In the genomic region with DNA sequence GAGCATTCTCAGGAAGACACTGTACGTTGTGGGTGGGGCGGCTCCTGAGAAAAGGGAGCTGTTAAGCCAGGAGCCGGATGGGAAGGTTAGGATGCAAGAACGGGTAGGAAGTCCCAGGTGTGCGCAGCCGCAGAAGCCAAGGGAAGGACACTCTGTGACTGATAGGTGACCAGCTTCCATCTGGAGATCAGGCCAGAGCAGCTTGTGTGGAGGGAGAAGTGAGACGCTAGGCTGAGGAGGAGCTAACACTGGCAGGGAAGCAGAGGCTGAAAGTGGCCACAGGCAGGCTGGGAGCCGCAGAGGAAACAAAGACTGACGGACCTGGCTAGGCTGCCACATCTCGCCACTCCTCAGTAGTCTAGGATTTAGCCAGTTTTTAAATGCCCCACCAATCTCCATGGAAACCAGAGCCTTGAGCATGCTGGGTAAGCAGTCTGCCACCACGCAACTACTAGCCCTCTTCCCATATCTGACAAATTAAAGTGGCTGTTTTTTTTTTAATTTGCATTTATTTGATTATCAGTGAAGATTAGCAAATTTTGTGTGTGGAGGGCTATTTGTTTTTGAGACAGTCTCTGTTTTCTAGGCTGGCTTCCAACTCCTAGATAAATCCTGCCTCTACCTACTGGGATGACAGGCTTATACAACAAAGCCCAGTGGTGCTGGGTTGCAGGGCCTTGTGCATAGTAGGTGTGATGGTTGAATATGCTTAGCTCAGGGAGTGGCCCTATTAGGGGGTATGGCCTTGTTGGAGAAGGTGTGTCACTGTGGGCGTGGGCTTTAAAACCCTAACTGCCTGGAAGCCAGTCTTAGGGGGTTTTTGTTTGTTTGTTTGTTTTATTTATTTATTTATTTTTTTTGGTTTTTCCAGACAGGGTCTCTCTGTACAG, we compare ENCODE assay signal across 8 mouse cellular contexts. TPM values are rescaled to one million over a fixed set of nuclear protein-coding genes. Genes with fewer than 3 reads are reported as not detected.
DNase-seq lines count a peak whose midpoint lies in the region; ATAC-seq and TF ChIP-seq lines count a peak whose summit lies in the region.

No protein-coding gene starts in this region.

- no peaks in the 10 kb centered on the region for H3K27me3 ChIP-seq in neural tube, embryonic 12.5 days (replicated peaks)
- H3K27me3 ChIP-seq in midbrain, embryonic 14.5 days (ENCODE audit: control insufficient read depth, insufficient read depth, low read length), result no peaks in the 10 kb centered on the region

- no peaks in the 10 kb centered on the region for H3K4me1 ChIP-seq in neural tube, embryonic 12.5 days
- H3K4me1 ChIP-seq in cortical plate, adult 2 months (ENCODE audit: control insufficient read depth, insufficient read depth, low read length), result 0 out of 2 replicates have a peak, but pooled peaks cover 1% of the 10 kb centered on the region
- H3K4me1 ChIP-seq in midbrain, embryonic 14.5 days (ENCODE audit: control insufficient read depth, insufficient read depth, low read length), result peaks cover 3% of the 10 kb centered on the region; the same call in 1 of the 2 replicates

- WGBS in neural tube, embryonic 12.5 days, result 64% methylated on average over 12 of the region's 12 CpGs
- 42% methylated on average over 12 of the region's 12 CpGs for WGBS in midbrain, embryonic 14.5 days

- no peak for ATAC-seq in neural tube, embryonic 12.5 days (ENCODE audit: low FRiP score, low read depth)
- no peak; the same call in 1 of the 2 replicates for ATAC-seq in midbrain, embryonic 14.5 days (ENCODE audit: low FRiP score, low TSS enrichment)

- no peak overlapping the region for H3K27ac ChIP-seq in neural tube, embryonic 12.5 days
- H3K27ac ChIP-seq in cortical plate, adult 2 months (ENCODE audit: insufficient read depth, low read length), result no peak overlapping the region
- H3K27ac ChIP-seq in midbrain, embryonic 14.5 days (replicated peaks; ENCODE audit: low read depth, low read length), result peak overlapping the region; percentile 52

- H3K4me2 ChIP-seq in neural tube, embryonic 12.5 days (replicated peaks), result 0 out of 2 replicates have a peak overlapping the region, but pooled peaks have one; percentile 12
- peak overlapping the region; percentile 23 for H3K4me2 ChIP-seq in midbrain, embryonic 14.5 days (ENCODE audit: low read length)

- no peak overlapping the region for H3K4me3 ChIP-seq in neural tube, embryonic 12.5 days
- H3K4me3 ChIP-seq in cortical plate, adult 2 months (ENCODE audit: insufficient read depth, low read length), result no peak overlapping the region
- H3K4me3 ChIP-seq in midbrain, embryonic 14.5 days (replicated peaks; ENCODE audit: low read depth, low read length), result no peak overlapping the region

- TF ChIP-seq POLR2A in cortical plate, adult 2 months (IDR thresholded peaks at IDR 0.05; ENCODE audit: extremely low read depth, insufficient read depth, low read length), result 0 out of 2 replicates have a peak, but pooled peaks have one; percentile 35

- no peak for DNase-seq in neural tube, embryonic 10.5 days (ENCODE audit: extremely low spot score, low spot score)
- peak; percentile 64 for DNase-seq in layer of hippocampus, adult 9-11 months
- peak; percentile 79 for DNase-seq in midbrain, embryonic 14.5 days
- no peak for DNase-seq in embryo, embryonic 10 days (ENCODE audit: low spot score)
- no peak for DNase-seq in adrenal gland, postnatal 10 days
- DNase-seq in thymus, adult 18-20 months, result no peak

- no peaks in the 10 kb centered on the region for H3K9me3 ChIP-seq in neural tube, embryonic 12.5 days
- H3K9me3 ChIP-seq in midbrain, embryonic 14.5 days (ENCODE audit: control insufficient read depth, low read length), result no peaks in the 10 kb centered on the region

- TF ChIP-seq CTCF in cortical plate, adult 2 months (IDR thresholded peaks at IDR 0.05; ENCODE audit: extremely low read depth, insufficient read depth, low read length), result no peak

- H3K9ac ChIP-seq in neural tube, embryonic 12.5 days, result no peak overlapping the region
- H3K9ac ChIP-seq in midbrain, embryonic 14.5 days (replicated peaks; ENCODE audit: low read length), result peak overlapping the region; percentile 24

- H3K36me3 ChIP-seq in neural tube, embryonic 12.5 days, result no peaks in the 10 kb centered on the region
- H3K36me3 ChIP-seq in midbrain, embryonic 14.5 days (ENCODE audit: control insufficient read depth, insufficient read depth, low read length), result no peaks in the 10 kb centered on the region

RNA-seq across cellular contexts. Expression of a gene that starts 44.8 kb away (rescaled TPM):
- not detected in 2 replicates for polyA plus RNA-seq in neural tube, embryonic 12.5 days (2016; fragmentation: Nextera tagmentation; extraction: Ambion mirVana)
- 0.13 and 0.28 TPM in 2 replicates for polyA plus RNA-seq in cortical plate, adult 2 months (2012; rRNA removed)
- polyA plus RNA-seq in midbrain, embryonic 14.5 days (2014; fragmentation: Nextera tagmentation; extraction: Ambion mirVana), result 0.16 TPM in 1 of 2 replicates, not detected in the other
- total RNA-seq in adrenal gland, postnatal 10 days (2021), result under 1 TPM; 0.15 to 0.30 TPM

Comparison
In these comparisons a context has a peak if more than half of its experiments do, and no peak if none do; other contexts are left out.
1. DNase-seq: peak in layer of hippocampus, adult 9-11 months (single experiment) and midbrain, embryonic 14.5 days (single experiment); none in neural tube, embryonic 10.5 days (single experiment), embryo, embryonic 10 days (single experiment), adrenal gland, postnatal 10 days (single experiment) and thymus, adult 18-20 months (0 of 2).